Mouse (Mus musculus) monocyte, adult 5-6 weeks (primary cell): ENCODE data around the gene Smok3b. TPM values are rescaled to one million over a fixed set of nuclear protein-coding genes. Genes with fewer than 3 reads are reported as not detected.

Source experiments
- ATAC-seq: fragments of 153-309, 156-312 bp; replicated peaks from 2 replicates; pipeline ENCODE4 v1.8.0; 2017; ENCODE audit warnings: mild to moderate bottlenecking; ENCODE audit not compliant: low TSS enrichment, insufficient number of reproducible peaks, severe bottlenecking, poor library complexity, low FRiP score
- total RNA-seq: library from RNA; stranded (forward); fragments of 200-1000, 200-491, 200-594 nt; gene quantifications from 3 replicates; pipeline ENCODE4 v1.2.3, GENCODE M21; 2017

The Smok3b gene
- total RNA-seq, 1 experiment from 2014 or later, result not detected

DNA sequence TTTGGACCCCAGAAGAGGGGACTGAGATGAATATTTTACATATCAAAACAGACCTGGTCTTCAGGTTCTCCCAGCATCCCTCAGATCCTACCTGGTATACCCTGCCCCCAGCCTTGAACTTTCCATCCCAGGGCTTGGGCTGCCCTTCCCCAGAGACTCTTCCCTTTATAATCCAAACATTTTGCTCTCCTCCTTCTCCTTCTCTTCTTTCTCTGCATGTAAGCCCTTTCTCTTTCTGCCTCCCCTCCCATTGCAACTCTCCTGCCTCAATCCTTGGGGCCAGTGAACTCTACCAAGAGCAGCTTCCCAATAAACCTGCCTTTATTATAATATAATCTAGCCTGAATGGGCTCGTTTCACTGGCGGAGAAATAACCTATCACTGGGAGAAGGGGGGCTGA, 62.7 kb downstream of the Smok3b start:
- no peak for ATAC-seq

GRCm38 (mm10) chr5:138084507-138084906, 63.3 kb downstream of the Smok3b start:
- ATAC-seq, result no peak

- ATAC-seq, result peak; percentile 99
Measured at GRCm38 (mm10) chr5:138084996-138085395, 63.8 kb downstream of the Smok3b start, which contains the start of gene Zkscan1. TSS of gene Zkscan1 (plus strand) at chr5:138085084.

DNA sequence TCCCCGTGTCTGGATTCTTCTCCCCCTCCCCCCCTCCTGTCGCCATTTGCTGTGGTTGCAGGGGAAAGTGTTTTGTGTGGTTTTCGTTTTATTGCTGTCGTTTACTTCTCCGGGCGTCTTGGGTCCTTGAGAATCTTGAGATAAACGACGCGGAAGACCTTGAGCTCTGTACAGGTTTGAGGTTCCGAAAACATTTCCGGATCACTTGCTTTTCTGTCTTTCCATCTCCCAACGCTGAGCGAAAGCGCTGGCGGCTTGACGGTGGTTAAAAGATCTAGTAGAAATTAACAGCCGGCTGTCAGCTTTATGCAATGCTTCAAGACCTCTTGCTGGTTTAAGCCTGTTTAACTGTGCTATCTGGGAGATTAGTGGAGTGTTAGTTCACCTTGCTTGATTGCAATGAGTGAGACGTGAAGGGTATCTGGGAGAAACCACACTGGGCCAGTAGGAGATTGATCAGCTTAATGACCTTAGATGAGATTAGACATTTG, 64.2 kb downstream of the Smok3b start:
- ATAC-seq, result no peak; the same call in 1 of the 2 replicates

GRCm38 (mm10) chr5:138086842-138087241, 65.6 kb downstream of the Smok3b start:
- ATAC-seq, result no peak

GRCm38 (mm10) chr5:138088366-138088765, 67.1 kb downstream of the Smok3b start:
- no peak for ATAC-seq

GRCm38 (mm10) chr5:138089108-138089551, 67.9 kb downstream of the Smok3b start:
- ATAC-seq, result no peak

DNA sequence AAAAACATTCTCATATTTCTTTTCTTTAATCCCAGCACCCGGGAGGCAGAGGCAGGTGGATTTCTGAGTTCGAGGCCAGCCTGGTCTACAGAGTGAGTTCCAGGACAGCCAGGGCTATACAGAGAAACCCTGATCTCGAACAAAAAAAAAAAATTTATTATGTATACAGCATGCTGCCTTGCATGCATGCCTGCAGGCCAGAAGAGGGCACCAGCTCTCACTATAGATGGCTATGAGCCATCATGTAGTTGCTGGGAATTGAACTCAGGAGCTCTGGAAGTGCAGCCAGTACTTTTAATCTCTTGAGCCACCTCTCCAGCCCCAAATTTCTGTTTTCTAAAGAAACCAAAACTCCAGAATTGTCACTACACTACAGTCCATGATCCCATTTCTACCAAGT, 69.0 kb downstream of the Smok3b start:
- ATAC-seq, result no peak

- ATAC-seq, result no peak
Measured at GRCm38 (mm10) chr5:138090737-138091136, 69.5 kb downstream of the Smok3b start.

GRCm38 (mm10) chr5:138092771-138093170, 71.5 kb downstream of the Smok3b start:
- no peak for ATAC-seq

GRCm38 (mm10) chr5:138094474-138094873, 73.2 kb downstream of the Smok3b start:
- no peak for ATAC-seq

Other genes with a start within 250 kb of the Smok3b start
- 8.7 to 10.8 TPM (median 9.5 TPM) in 3 replicates for gene Ppp1r35, start 242.6 kb upstream of the Smok3b start, total RNA-seq
- gene Mepce, start 233.8 kb upstream of the Smok3b start, total RNA-seq, result 20.7 to 27.6 TPM (median 21.5 TPM) in 3 replicates
- 5.5 to 18.4 TPM (median 12.3 TPM) in 3 replicates for gene Zcwpw1, start 233.6 kb upstream of the Smok3b start, total RNA-seq
- gene Pilra, start 185.1 kb upstream of the Smok3b start, total RNA-seq, result 231 to 298 TPM (median 257 TPM) in 3 replicates
- gene Pilrb1, start 163.3 kb upstream of the Smok3b start, total RNA-seq, result 98.4 to 185 TPM (median 149 TPM) in 3 replicates
- 111 to 176 TPM (median 151 TPM) in 3 replicates for gene Pilrb2, start 149.6 kb upstream of the Smok3b start, total RNA-seq
- not detected in 3 replicates for gene Cyp3a13, start 99.8 kb upstream of the Smok3b start, total RNA-seq
- gene Gjc3, start 58.3 kb upstream of the Smok3b start, total RNA-seq, result 0.29 TPM in 1 of 3 replicates, not detected in the others
- not detected in 3 replicates for gene Azgp1, start 39.9 kb upstream of the Smok3b start, total RNA-seq
- not detected in 3 replicates for gene Smok3a, start 168 bp upstream of the Smok3b start, total RNA-seq
- not detected in 3 replicates for gene Smok3c, start 31.8 kb downstream of the Smok3b start, total RNA-seq
- 13.7 to 19.2 TPM (median 14.7 TPM) in 3 replicates for gene Zkscan1, start 63.7 kb downstream of the Smok3b start, total RNA-seq
- gene Zscan21, start 95.5 kb downstream of the Smok3b start, total RNA-seq, result 6.9 to 14.7 TPM (median 7.6 TPM) in 3 replicates
- gene Zfp113, start 134.3 kb downstream of the Smok3b start, total RNA-seq, result 2.5 to 8.9 TPM (median 3.0 TPM) in 3 replicates
- 23.6 to 44.1 TPM (median 36.4 TPM) in 3 replicates for gene Cops6, start 139.6 kb downstream of the Smok3b start, total RNA-seq
- gene Ap4m1, start 150.6 kb downstream of the Smok3b start, total RNA-seq, result 26.2 to 32.8 TPM (median 27.0 TPM) in 3 replicates
- 53.2 to 96.5 TPM (median 70.8 TPM) in 3 replicates for gene Mcm7, start 151.0 kb downstream of the Smok3b start, total RNA-seq
- gene Taf6, start 166.0 kb downstream of the Smok3b start, total RNA-seq, result 14.3 to 27.3 TPM (median 19.1 TPM) in 3 replicates
- gene Cnpy4, start 166.1 kb downstream of the Smok3b start, total RNA-seq, result 38.5 to 45.5 TPM (median 43.7 TPM) in 3 replicates
- gene Mblac1, start 172.9 kb downstream of the Smok3b start, total RNA-seq, result 1.1 TPM in 1 of 3 replicates, not detected in the others
- gene Nxpe5, start 204.5 kb downstream of the Smok3b start, total RNA-seq, result 0.48 TPM in 1 of 3 replicates, not detected in the others
- 40.8 to 59.6 TPM (median 40.9 TPM) in 3 replicates for gene Lamtor4, start 234.1 kb downstream of the Smok3b start, total RNA-seq
- 18.5 to 45.5 TPM (median 18.5 TPM) in 3 replicates for gene BC037034, start 242.6 kb downstream of the Smok3b start, total RNA-seq